Mouse (Mus musculus): ENCODE results near the gene Vmn1r2.
"Not testable (repeated sequence)": the region's sequence is repeated elsewhere in the genome, so short reads cannot be mapped to it uniquely, and the experiment has no call there.

DNA sequence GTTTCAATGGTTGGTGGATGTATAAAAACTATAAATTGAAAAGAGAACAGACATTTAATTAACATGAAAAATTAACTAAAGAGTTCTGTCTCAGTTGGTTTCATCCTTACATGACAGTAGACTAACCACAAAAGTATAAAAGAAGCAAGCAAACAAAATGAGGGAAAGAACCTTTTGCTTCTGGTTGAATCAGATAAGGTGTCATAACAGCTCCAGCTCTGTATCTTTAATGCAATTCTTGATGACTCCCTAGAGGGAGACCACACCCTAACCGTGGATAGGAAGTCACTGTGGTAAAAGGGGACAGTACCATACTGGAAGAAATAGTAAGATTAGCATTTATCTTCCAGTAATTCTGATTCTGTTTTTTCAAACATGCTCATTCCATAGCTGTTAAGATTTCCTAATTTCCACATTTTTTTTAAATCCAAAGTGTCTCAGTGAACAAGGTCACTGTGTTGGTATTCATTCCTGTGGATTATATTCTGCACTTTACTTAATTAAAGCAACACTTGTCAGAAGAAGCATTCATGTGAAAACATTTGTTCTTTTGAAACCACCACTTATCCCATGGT lies 42.6 kb downstream of the Vmn1r2 start:
- TF ChIP-seq CTCF, POLR2A (IDR thresholded peaks at IDR 0.05; ENCODE audit: extremely low read depth, insufficient read depth, low read length): not testable (repeated sequence)

All from cortical plate, adult 2 months (tissue).